Mouse (Mus musculus) stomach, embryonic 14.5 days (tissue): Measurements from ENCODE around the gene Smim4. TPM values are rescaled to one million over a fixed set of nuclear protein-coding genes. Genes with fewer than 3 reads are reported as not detected.

Experiments
- ATAC-seq: fragments of 200-750 bp; cut with Nextera tagmentation; 2 replicates; pipeline ENCODE4 v1.8.0; 2017; ENCODE audit warnings: low read depth, moderate TSS enrichment; ENCODE audit not compliant: insufficient number of reproducible peaks, insufficient read depth, low FRiP score
- H3K27ac ChIP-seq: fragments of 300-500 bp; sonication (generic); 2 replicates; pipeline ENCODE4 v1.5.1; 2014; ENCODE audit warnings: mild to moderate bottlenecking, low read length, moderate library complexity, mixed read lengths
- H3K27me3 ChIP-seq: fragments of 300-500 bp; sonication (generic); 2 replicates; pipeline ENCODE4 v1.6.1; 2014; ENCODE audit warnings: low read length, control low read depth, mixed read lengths; ENCODE audit not compliant: control insufficient read depth, insufficient read depth
- H3K36me3 ChIP-seq: fragments of 300-500 bp; sonication (generic); 2 replicates; pipeline ENCODE4 v1.6.1; 2014; ENCODE audit warnings: mild to moderate bottlenecking, control low read depth, low read length, moderate library complexity, mixed read lengths; ENCODE audit not compliant: control insufficient read depth, insufficient read depth
- H3K4me1 ChIP-seq: fragments of 300-500 bp; sonication (generic); 2 replicates; pipeline ENCODE4 v1.6.1; 2014; ENCODE audit warnings: low read length, control low read depth, mixed read lengths; ENCODE audit not compliant: control insufficient read depth, insufficient read depth
- H3K4me2 ChIP-seq: fragments of 300-500 bp; sonication (generic); replicated peaks from 2 replicates; pipeline ENCODE4 v1.6.1; 2014; ENCODE audit warnings: low read depth, low read length, control low read depth
- H3K4me3 ChIP-seq: fragments of 300-500 bp; sonication (generic); 2 replicates; pipeline ENCODE4 v1.5.1; 2014; ENCODE audit warnings: low read depth, low read length, control low read depth
- H3K9ac ChIP-seq: fragments of 300-500 bp; sonication (generic); replicated peaks from 2 replicates; pipeline ENCODE4 v1.6.1; 2014; ENCODE audit warnings: low read depth, mild to moderate bottlenecking, control low read depth, low read length, moderate library complexity, mixed read lengths
- H3K9me3 ChIP-seq: fragments of 300-500 bp; sonication (generic); 2 replicates; pipeline ENCODE4 v1.6.1; 2016; ENCODE audit warnings: low read depth, low read length, control low read depth; ENCODE audit not compliant: control insufficient read depth
- WGBS: fragments of 180-500 bp; shearing (Covaris S2); extraction: QIAGEN DNeasy Blood & Tissue Kit; methylation state at CpG from one replicate; pipeline ENCODE4 v1.1.7; 2014; 5-methylcytosine and 5-hydroxymethylcytosine counted together
- polyA plus RNA-seq: library from polyadenylated mRNA; unstranded; fragments of >200 nt; fragmentation: Nextera tagmentation; extraction: Ambion mirVana; gene quantifications from 2 replicates; pipeline ENCODE4 v1.2.1, GENCODE M21; 2014

Smim4 gene
- polyA plus RNA-seq, 1 experiment from 2014 or later = 80.1 TPM

GRCm38 (mm10) chr14:31160196-31161150, 31.7 kb upstream of the Smim4 start:
- Histone ChIP-seq H3K4me3 (no peak overlapping the region), H3K4me1 (no peaks in the 10 kb centered on the region), H3K27ac (no peak overlapping the region), H3K27me3 (no peaks in the 10 kb centered on the region), H3K36me3 (no peaks in the 10 kb centered on the region), H3K9ac (no peak overlapping the region), H3K4me2 (no peak overlapping the region), H3K9me3 (no peaks in the 10 kb centered on the region)
- WGBS = 64% methylated on average over 27 of the region's 27 CpGs
- ATAC-seq = no peak

GRCm38 (mm10) chr14:31145694-31146093, 16.9 kb upstream of the Smim4 start:
- no peak for ATAC-seq
- no peak overlapping the region for H3K4me2 ChIP-seq
- H3K9me3 ChIP-seq = no peaks in the 10 kb centered on the region
- no peaks in the 10 kb centered on the region for H3K4me1 ChIP-seq
- H3K9ac ChIP-seq = no peak overlapping the region
- no peak overlapping the region for H3K4me3 ChIP-seq
- H3K27ac ChIP-seq = no peak overlapping the region
- 90% methylated on average over 11 of the region's 11 CpGs for WGBS
- H3K36me3 ChIP-seq = peaks cover 12% of the 10 kb centered on the region
- H3K27me3 ChIP-seq = no peaks in the 10 kb centered on the region

GRCm38 (mm10) chr14:31141011-31141410, 12.3 kb upstream of the Smim4 start:
- whole genome bisulfite sequencing = 94% methylated on average over 14 of the region's 14 CpGs
- no peak overlapping the region for H3K4me2 ChIP-seq
- no peak for ATAC-seq

GRCm38 (mm10) chr14:31140141-31140540, 11.4 kb upstream of the Smim4 start:
- WGBS = 87% methylated on average over 15 of the region's 15 CpGs

More at GRCm38 (mm10) chr14:31141011-31141410, 12.3 kb upstream of the Smim4 start:
- Histone ChIP-seq H3K36me3 (peaks cover 55% of the 10 kb centered on the region), H3K9me3 (no peaks in the 10 kb centered on the region), H3K4me3 (no peak overlapping the region), H3K9ac (no peak overlapping the region), H3K27me3 (no peaks in the 10 kb centered on the region), H3K27ac (no peak overlapping the region), H3K4me1 (no peaks in the 10 kb centered on the region)

DNA sequence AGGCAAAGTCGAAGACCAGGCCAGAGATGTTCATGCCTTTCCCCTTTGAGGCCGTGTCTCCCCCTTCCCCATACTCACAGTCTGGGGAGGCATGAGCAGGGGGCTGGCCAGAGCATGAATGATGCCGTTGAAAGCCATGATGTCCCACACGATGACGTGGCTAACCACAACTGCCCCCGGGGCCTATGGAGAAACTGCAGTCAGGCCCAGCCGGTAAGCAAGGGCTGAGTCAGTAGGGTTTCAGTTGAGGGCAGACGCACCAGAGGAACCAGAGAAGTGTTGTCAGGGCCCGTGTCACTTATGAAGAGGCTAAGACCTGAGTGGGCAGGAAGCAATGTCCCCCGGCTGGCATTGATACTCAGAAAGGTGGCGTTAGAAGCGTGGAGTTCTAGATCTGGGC, 10.9 kb upstream of the Smim4 start:
- Histone ChIP-seq H3K4me3 (no peak overlapping the region), H3K4me2 (no peak overlapping the region), H3K27ac (no peak overlapping the region), H3K36me3 (peaks cover 67% of the 10 kb centered on the region), H3K27me3 (no peaks in the 10 kb centered on the region), H3K9ac (no peak overlapping the region), H3K4me1 (no peaks in the 10 kb centered on the region), H3K9me3 (no peaks in the 10 kb centered on the region)
- WGBS = 90% methylated on average over 12 of the region's 12 CpGs
- ATAC-seq = no peak

More at GRCm38 (mm10) chr14:31140141-31140540, 11.4 kb upstream of the Smim4 start:
- Histone ChIP-seq H3K9ac (no peak overlapping the region), H3K36me3 (peaks cover 62% of the 10 kb centered on the region), H3K4me2 (no peak overlapping the region), H3K4me1 (no peaks in the 10 kb centered on the region), H3K27me3 (no peaks in the 10 kb centered on the region), H3K27ac (no peak overlapping the region), H3K4me3 (no peak overlapping the region), H3K9me3 (no peaks in the 10 kb centered on the region)
- no peak for ATAC-seq

DNA sequence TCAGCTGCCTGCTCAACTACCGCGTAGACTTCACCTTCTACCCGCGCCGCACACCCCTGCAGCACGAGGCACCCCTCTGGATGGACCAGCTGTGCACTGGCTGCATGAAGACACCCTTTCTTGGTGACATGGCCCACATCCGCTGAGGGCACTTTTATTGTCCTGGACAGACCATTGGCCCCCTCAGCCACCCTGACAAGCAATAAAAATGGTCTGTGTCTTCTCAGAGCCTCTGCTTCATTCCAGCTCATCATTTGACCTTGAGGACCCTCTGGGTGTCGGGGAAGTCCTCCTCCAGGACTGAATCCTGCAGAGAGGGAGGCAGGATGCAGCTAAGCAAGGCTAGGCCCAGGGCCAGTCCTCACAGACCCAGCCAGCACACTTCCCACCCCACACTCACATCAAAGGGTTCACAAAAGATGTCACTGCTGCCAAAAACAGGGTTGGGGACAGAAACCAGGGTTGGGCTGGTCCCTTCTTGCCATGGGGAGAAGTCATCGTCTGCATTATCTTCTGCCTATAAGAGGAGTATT, 10.2 kb upstream of the Smim4 start:
- WGBS = 91% methylated on average over 9 of the region's 9 CpGs
- no peak overlapping the region for H3K4me3 ChIP-seq
- H3K9ac ChIP-seq = no peak overlapping the region
- peaks cover 68% of the 10 kb centered on the region for H3K36me3 ChIP-seq
- no peaks in the 10 kb centered on the region for H3K4me1 ChIP-seq
- no peak overlapping the region for H3K27ac ChIP-seq
- no peak overlapping the region for H3K4me2 ChIP-seq
- no peak for ATAC-seq
- H3K9me3 ChIP-seq = no peaks in the 10 kb centered on the region
- no peaks in the 10 kb centered on the region for H3K27me3 ChIP-seq

DNA sequence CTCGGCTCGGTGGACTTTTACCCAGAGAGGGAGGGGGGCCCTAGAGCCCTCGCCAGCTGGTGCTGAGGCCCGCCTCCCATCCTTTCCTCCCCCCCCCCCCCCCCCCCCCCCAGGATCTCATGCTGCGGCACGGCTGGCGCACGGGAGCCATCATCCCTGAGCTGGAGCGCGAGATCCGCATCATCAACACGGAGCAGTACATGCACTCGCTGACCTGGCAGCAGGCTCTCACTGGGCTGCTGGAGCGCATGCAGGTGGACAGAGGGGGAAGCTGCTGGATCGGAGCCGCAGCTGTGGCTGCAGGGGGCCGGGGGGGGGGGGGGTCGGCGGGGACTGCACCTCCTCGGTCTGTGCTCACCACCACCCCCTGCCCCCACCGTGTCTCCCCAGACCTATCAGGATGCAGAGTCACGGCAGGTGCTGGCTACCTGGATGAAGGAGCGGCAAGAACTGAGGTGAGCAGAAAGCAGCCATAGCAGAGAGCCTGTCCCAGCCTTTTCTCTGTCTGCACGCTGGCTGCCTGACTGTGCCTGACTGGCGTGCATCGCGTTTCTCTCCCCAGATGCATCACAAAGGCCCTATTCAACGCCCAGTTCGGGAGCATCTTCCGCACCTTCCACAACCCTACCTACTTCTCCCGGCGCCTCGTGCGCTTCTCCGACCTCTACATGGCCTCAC, 9.6 kb upstream of the Smim4 start:
- no peaks in the 10 kb centered on the region for H3K27me3 ChIP-seq
- no peak overlapping the region for H3K4me3 ChIP-seq
- ATAC-seq = no peak
- no peak overlapping the region for H3K9ac ChIP-seq
- H3K9me3 ChIP-seq = no peaks in the 10 kb centered on the region
- peaks cover 6% of the 10 kb centered on the region for H3K4me1 ChIP-seq
- H3K27ac ChIP-seq = no peak overlapping the region
- 91% methylated on average over 24 of the region's 35 CpGs for WGBS
- H3K36me3 ChIP-seq = peaks cover 68% of the 10 kb centered on the region
- no peak overlapping the region for H3K4me2 ChIP-seq

DNA sequence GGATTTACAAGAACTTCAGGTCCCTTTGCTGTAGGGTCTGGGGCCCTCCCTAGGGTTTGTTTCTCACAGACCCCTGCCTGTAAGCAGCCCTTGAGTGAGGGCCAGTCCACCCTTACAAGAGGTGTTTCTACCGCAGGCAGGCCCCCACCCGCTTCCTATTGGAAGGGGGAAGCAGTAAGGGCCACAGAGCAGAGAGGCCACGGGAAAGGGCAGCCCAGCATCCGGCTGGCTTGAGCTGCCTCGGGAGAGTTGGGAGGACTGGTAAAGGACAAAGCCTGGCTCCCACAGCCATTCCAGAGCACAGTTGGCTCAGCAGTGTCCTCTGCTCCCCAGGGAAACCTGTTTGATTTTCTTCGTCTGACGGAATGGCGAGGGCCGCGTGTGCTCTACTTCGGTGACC, 9.0 kb upstream of the Smim4 start:
- Histone ChIP-seq H3K9ac (no peak overlapping the region), H3K4me2 (no peak overlapping the region), H3K36me3 (peaks cover 68% of the 10 kb centered on the region), H3K4me3 (no peak overlapping the region), H3K4me1 (peaks cover 11% of the 10 kb centered on the region), H3K9me3 (no peaks in the 10 kb centered on the region), H3K27me3 (no peaks in the 10 kb centered on the region), H3K27ac (0 out of 2 replicates have a peak overlapping the region, but pooled peaks have one; percentile 48)
- no peak for ATAC-seq
- WGBS = 88% methylated on average over 11 of the region's 11 CpGs
